Mouse (Mus musculus) limb, embryonic 12.5 days (tissue): ENCODE results near the gene Rbmx2. TPM values are rescaled to one million over a fixed set of nuclear protein-coding genes. Genes with fewer than 3 reads are reported as not detected.

Experiments used
- polyA plus RNA-seq: library from polyadenylated mRNA; unstranded; fragments of >200 nt; fragmentation: Nextera tagmentation; extraction: Ambion mirVana; gene quantifications from 2 replicates; pipeline ENCODE4 v1.2.1, GENCODE M21; 2016

Rbmx2 gene
- polyA plus RNA-seq, 1 experiment from 2014 or later = 22.4 TPM

Other genes with a start within 250 kb of the Rbmx2 start
- gene Elf4, start 231.9 kb upstream of the Rbmx2 start, polyA plus RNA-seq = 2.6 and 2.7 TPM in 2 replicates
- 80.1 and 80.3 TPM in 2 replicates for gene Aifm1, start 181.4 kb upstream of the Rbmx2 start, polyA plus RNA-seq
- gene Rab33a, start 175.7 kb upstream of the Rbmx2 start, polyA plus RNA-seq = 7.0 and 7.2 TPM in 2 replicates
- gene Zfp280c, start 100.5 kb upstream of the Rbmx2 start, polyA plus RNA-seq = 19.6 and 19.7 TPM in 2 replicates
- gene Slc25a14, start 71.6 kb upstream of the Rbmx2 start, polyA plus RNA-seq = 16.6 and 20.1 TPM in 2 replicates
- not detected in 2 replicates for gene Gpr119, start 20.5 kb upstream of the Rbmx2 start, polyA plus RNA-seq
- gene Gm595, start 182.7 kb downstream of the Rbmx2 start, polyA plus RNA-seq = not detected in 2 replicates